Comparison of ENCODE assay signal across 8 mouse cellular contexts in the genomic region with DNA sequence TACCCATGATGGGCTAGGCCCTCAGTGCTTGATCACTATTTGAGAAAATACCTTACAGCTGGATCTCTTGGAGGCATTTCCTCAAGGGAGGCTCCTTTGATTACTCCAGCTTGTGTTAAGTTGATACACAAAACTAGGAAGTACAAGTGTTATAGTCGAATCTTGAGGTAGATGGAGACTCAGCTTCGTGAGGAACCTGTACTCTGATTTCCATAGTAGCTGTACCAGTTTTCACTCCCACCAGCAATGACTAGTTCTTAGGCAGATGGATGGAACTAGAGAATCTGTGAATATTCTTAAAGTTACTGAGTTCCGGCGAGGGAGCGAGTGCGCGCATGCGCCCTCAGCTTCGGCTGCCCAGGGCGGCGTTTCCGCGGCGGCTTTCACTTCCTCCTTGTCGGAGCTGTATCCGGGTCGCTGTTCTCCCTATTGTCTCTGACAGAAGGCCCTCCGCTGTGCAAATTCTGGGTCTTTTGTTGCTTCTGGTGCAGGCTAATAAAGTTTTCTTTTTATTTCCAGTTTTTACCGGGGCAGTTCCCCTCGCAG. TPM values are rescaled to one million over a fixed set of nuclear protein-coding genes. Genes with fewer than 3 reads are reported as not detected.
DNase-seq lines count a peak whose midpoint lies in the region; ATAC-seq and TF ChIP-seq lines count a peak whose summit lies in the region.

No protein-coding gene starts in this region.

- no peaks in the 10 kb centered on the region for H3K9me3 ChIP-seq in erythroblast, embryonic 14.5 days (ENCODE audit: control insufficient read depth, low read length)
- no peaks in the 10 kb centered on the region for H3K9me3 ChIP-seq in heart, embryonic 13.5 days
- no peaks in the 10 kb centered on the region for H3K9me3 ChIP-seq in liver, embryonic 12.5 days (replicated peaks)
- H3K9me3 ChIP-seq in stomach, postnatal 0 days (ENCODE audit: control insufficient read depth, low read length), result no peaks in the 10 kb centered on the region

- H3K27ac ChIP-seq in heart, embryonic 13.5 days (replicated peaks), result peak overlapping the region; percentile 95
- peak overlapping the region; percentile 91 for H3K27ac ChIP-seq in liver, embryonic 12.5 days
- H3K27ac ChIP-seq in stomach, postnatal 0 days (replicated peaks), result peak overlapping the region; percentile 97

- peaks cover 9% of the 10 kb centered on the region for H3K36me3 ChIP-seq in erythroblast, embryonic 14.5 days (ENCODE audit: control insufficient read depth)
- H3K36me3 ChIP-seq in heart, embryonic 13.5 days, result peaks cover 19% of the 10 kb centered on the region
- peaks cover 11% of the 10 kb centered on the region for H3K36me3 ChIP-seq in liver, embryonic 12.5 days
- H3K36me3 ChIP-seq in stomach, postnatal 0 days (ENCODE audit: control insufficient read depth, insufficient read depth, low read length), result no peaks in the 10 kb centered on the region

- H3K4me2 ChIP-seq in heart, embryonic 13.5 days, result peak overlapping the region; percentile 80
- peak overlapping the region; percentile 82 for H3K4me2 ChIP-seq in liver, embryonic 12.5 days
- peak overlapping the region; percentile 85 for H3K4me2 ChIP-seq in stomach, postnatal 0 days (replicated peaks; ENCODE audit: low read depth)

- TF ChIP-seq EP300 in stomach, postnatal 0 days (optimal IDR thresholded peaks at IDR 0.05), result no peak

- peak overlapping the region; percentile 85 for H3K4me3 ChIP-seq in erythroblast, embryonic 14.5 days (replicated peaks)
- peak overlapping the region; percentile 91 for H3K4me3 ChIP-seq in heart, embryonic 13.5 days
- H3K4me3 ChIP-seq in liver, embryonic 12.5 days, result peak overlapping the region; percentile 89
- peak overlapping the region; percentile 87 for H3K4me3 ChIP-seq in stomach, postnatal 0 days (ENCODE audit: low read depth, low read length)

- under 1% methylated on average over 20 of the region's 20 CpGs for WGBS in heart, embryonic 13.5 days
- WGBS in liver, embryonic 12.5 days (ENCODE audit: insufficient replicate concordance), result under 1% methylated on average over 20 of the region's 20 CpGs
- under 1% methylated on average over 20 of the region's 20 CpGs for WGBS in stomach, postnatal 0 days

- peak; percentile 73; the same call in 1 of the 2 replicates for TF ChIP-seq POLR2A in brain, embryonic 14.5 days (IDR thresholded peaks at IDR 0.05; ENCODE audit: borderline replicate concordance, extremely low read depth, insufficient read depth, insufficient read length, poor library complexity, severe bottlenecking)

- TF ChIP-seq CTCF in brain, embryonic 14.5 days (IDR thresholded peaks at IDR 0.05; ENCODE audit: borderline replicate concordance, extremely low read depth, insufficient read depth, insufficient read length), result no peak
- no peak for TF ChIP-seq CTCF in stomach, postnatal 0 days (IDR thresholded peaks at IDR 0.05; ENCODE audit: low read depth)

- no peaks in the 10 kb centered on the region for H3K27me3 ChIP-seq in erythroblast, embryonic 14.5 days (ENCODE audit: control insufficient read depth)
- no peaks in the 10 kb centered on the region for H3K27me3 ChIP-seq in heart, embryonic 13.5 days (replicated peaks)
- no peaks in the 10 kb centered on the region for H3K27me3 ChIP-seq in liver, embryonic 12.5 days (replicated peaks)
- no peaks in the 10 kb centered on the region for H3K27me3 ChIP-seq in stomach, postnatal 0 days (ENCODE audit: control insufficient read depth, insufficient read depth, low read length)

- DNase-seq in CD4-positive helper T cell, adult 2 months (ENCODE audit: low read depth, low spot score), result peak; percentile 92
- DNase-seq in brain, embryonic 14.5 days (ENCODE audit: low read depth), result peak; percentile 97
- peak; percentile 95 for DNase-seq in kidney, postnatal 10 days
- DNase-seq in natural killer cell, adult 2 months (ENCODE audit: low spot score in 2 of 2), result peak; percentile 81 to 89
- peak; percentile 88 for DNase-seq in stomach, postnatal 0 days (ENCODE audit: low spot score)

- H3K9ac ChIP-seq in heart, embryonic 13.5 days, result peak overlapping the region; percentile 99
- peak overlapping the region; percentile 96 for H3K9ac ChIP-seq in liver, embryonic 12.5 days
- peak overlapping the region; percentile 99 for H3K9ac ChIP-seq in stomach, postnatal 0 days (ENCODE audit: low read length)

- ATAC-seq in heart, embryonic 13.5 days (ENCODE audit: extremely low read depth, insufficient number of reproducible peaks, low FRiP score, low TSS enrichment), result peak; percentile 82
- peak; percentile 95 for ATAC-seq in liver, embryonic 12.5 days
- ATAC-seq in stomach, postnatal 0 days (ENCODE audit: low FRiP score, low TSS enrichment), result peak; percentile 98

- peaks cover 27% of the 10 kb centered on the region for H3K4me1 ChIP-seq in erythroblast, embryonic 14.5 days (ENCODE audit: control insufficient read depth)
- peaks cover 27% of the 10 kb centered on the region for H3K4me1 ChIP-seq in heart, embryonic 13.5 days
- H3K4me1 ChIP-seq in liver, embryonic 12.5 days, result peaks cover 24% of the 10 kb centered on the region
- 0 out of 2 replicates have a peak, but pooled peaks cover 5% of the 10 kb centered on the region for H3K4me1 ChIP-seq in stomach, postnatal 0 days (replicated peaks; ENCODE audit: control insufficient read depth, insufficient read depth)

RNA-seq across cellular contexts. Expression of a gene that starts 18.0 kb away (rescaled TPM):
- 77.5 and 88.7 TPM in 2 replicates for polyA plus RNA-seq in brain, embryonic 14.5 days (2012; rRNA removed)
- polyA plus RNA-seq in erythroblast, embryonic 14.5 days (2012), result 0.42 and 0.57 TPM in 2 replicates
- polyA plus RNA-seq in heart, embryonic 13.5 days (2015; fragmentation: Nextera tagmentation; extraction: Ambion mirVana), result 39.0 and 39.8 TPM in 2 replicates
- 28.1 and 28.7 TPM in 2 replicates for polyA plus RNA-seq in liver, embryonic 12.5 days (2016; fragmentation: Nextera tagmentation; extraction: Ambion mirVana)
- polyA plus RNA-seq in stomach, postnatal 0 days (2015; fragmentation: Nextera tagmentation; extraction: Ambion mirVana), result 55.6 and 58.7 TPM in 2 replicates

RNA-seq across cellular contexts. Expression of a gene that starts 18.3 kb away (rescaled TPM):
- polyA plus RNA-seq in brain, embryonic 14.5 days (2012; rRNA removed), result 596 and 756 TPM in 2 replicates
- 2.0 and 2.2 TPM in 2 replicates for polyA plus RNA-seq in erythroblast, embryonic 14.5 days (2012)
- polyA plus RNA-seq in heart, embryonic 13.5 days (2015; fragmentation: Nextera tagmentation; extraction: Ambion mirVana), result 1,406 and 1,576 TPM in 2 replicates
- 553 and 579 TPM in 2 replicates for polyA plus RNA-seq in liver, embryonic 12.5 days (2016; fragmentation: Nextera tagmentation; extraction: Ambion mirVana)
- 1,446 and 1,474 TPM in 2 replicates for polyA plus RNA-seq in stomach, postnatal 0 days (2015; fragmentation: Nextera tagmentation; extraction: Ambion mirVana)

Comparison
In these comparisons a context has a peak if more than half of its experiments do, and no peak if none do; other contexts are left out.
1. Peak in every context shown above with its lines: DNase-seq, ATAC-seq, H3K4me3 ChIP-seq and H3K27ac ChIP-seq.
2. RNA of a gene that starts 18.0 kb away (polyA plus RNA-seq): 77.5 to 88.7 TPM in brain, embryonic 14.5 days, 55.6 to 58.7 TPM in stomach, postnatal 0 days, 39.0 to 39.8 TPM in heart, embryonic 13.5 days and 28.1 to 28.7 TPM in liver, embryonic 12.5 days; 0.42 to 0.57 TPM in erythroblast, embryonic 14.5 days; every median in the first group is over 10 times any median in the second.
3. RNA of a gene that starts 18.3 kb away (polyA plus RNA-seq): 1,446 to 1,474 TPM in stomach, postnatal 0 days, 1,406 to 1,576 TPM in heart, embryonic 13.5 days, 596 to 756 TPM in brain, embryonic 14.5 days and 553 to 579 TPM in liver, embryonic 12.5 days; 2.0 to 2.2 TPM in erythroblast, embryonic 14.5 days; every median in the first group is over 100 times any median in the second.